Mouse (Mus musculus): ENCODE results near the gene Bbs7.

Bbs7 gene

DNA sequence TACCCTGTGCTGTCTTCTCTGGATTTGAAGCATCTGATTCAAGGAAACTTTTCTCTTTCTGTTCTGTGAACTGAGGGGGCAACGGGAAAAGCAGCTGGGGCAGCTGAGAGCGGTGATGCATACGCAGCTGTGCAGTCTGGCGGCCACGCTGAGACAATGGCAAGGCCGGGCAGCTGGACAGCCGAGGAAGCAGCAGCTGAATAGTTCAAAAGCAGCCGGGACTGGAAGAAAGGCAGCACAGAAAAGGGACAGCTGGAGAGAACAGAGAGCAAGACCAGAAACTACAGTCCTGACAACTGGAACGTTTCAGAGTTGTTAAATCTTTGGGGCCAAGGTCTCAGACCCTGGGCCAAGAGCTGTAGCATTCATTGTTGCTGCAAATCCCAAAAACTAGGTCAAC is 61.9 kb downstream of the Bbs7 start:
- DNase-seq: no peak

DNA sequence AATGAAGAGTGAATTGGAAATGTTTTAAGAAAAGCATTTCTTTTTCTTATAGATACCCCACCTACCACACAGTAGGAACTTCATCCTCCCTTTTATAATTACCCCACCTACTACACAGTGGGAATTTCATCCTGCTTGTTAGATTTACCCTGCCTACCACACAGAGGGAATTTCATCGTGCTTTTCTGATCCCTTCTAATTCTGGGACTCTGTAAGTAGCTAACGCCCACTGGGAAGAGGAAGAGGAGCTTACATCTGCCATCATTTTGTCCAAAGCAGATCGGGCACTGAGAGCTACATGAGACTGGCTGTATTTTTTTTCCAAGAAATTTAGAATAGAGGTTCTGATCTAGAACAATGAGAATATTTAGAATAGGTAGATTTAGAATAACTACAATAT is 68.3 kb downstream of the Bbs7 start:
- DNase-seq: no peak

DNA sequence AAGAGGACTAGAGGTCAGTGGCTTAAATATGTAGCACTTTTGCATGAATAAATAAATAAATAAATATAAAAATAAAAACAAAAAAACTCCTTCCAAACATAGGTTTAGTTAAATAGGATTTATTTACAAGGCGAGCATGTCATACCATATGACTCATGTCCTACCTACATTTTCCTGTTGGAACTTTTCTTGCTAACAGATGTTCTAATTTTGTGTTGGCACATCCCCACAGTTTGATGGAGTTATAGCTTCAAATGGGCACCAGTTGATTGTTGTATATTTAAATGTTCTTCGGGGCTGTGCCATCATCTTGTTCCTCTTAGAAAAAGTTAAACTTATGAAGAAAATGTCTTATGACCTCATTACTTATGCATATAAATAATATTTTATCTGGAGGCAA is 71.9 kb downstream of the Bbs7 start:
- no peak for DNase-seq

DNA sequence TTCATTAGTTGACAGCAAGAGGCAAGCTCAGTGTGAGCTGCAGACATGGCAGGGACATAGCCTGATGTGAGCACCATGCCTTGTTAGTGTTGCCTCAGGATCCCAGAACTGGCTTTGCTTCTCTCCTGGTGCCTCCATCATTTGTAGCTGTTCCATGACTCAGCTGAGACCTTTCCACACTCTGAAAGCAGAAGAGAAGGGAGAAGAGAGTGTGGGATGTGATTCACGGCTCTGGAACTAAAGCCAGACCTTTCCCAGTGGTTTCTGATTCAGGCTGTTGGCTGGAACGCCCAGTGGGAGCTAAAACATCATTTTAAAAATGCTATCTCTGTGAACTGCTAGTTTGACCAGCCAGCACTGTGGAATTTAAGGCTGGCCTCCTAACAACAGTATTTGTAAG is 72.5 kb downstream of the Bbs7 start:
- DNase-seq: no peak

DNA sequence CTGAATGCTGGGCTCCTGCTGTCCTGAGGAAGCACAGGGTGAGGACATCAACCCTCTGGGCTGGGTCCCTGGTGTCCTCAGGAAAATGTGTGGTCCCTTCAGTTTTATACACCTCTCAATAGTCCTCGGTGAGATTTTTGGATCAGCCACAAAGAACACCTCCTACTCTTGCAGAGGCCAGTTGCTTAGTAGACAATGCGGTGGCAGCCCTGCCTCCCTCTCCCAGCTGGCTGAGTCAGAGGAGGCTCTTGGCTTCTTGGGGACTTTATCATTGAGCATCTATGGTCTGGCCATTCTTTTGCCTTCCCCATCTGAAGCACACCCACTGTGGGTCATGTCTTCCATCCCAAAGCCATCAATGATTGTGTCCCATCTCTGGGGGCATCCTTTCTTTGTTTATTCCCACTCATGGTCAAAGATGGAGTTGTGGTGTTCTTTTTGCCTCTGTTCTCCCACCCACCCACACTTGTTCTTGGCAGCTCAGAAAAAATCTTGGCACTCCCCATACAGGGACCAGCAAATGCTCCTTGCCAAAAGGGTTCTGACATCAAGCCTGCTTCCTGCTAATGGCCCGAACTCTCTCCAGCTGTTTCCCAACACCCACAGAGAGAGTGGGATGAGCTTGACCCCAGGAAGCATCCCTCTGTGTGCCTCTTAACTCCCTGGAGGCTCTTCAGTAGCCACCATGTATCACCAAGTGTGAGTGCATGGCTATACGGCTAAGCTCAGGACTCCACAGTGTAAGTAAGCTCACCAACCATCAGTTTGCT is 75.4 kb downstream of the Bbs7 start:
- DNase-seq: no peak

DNA sequence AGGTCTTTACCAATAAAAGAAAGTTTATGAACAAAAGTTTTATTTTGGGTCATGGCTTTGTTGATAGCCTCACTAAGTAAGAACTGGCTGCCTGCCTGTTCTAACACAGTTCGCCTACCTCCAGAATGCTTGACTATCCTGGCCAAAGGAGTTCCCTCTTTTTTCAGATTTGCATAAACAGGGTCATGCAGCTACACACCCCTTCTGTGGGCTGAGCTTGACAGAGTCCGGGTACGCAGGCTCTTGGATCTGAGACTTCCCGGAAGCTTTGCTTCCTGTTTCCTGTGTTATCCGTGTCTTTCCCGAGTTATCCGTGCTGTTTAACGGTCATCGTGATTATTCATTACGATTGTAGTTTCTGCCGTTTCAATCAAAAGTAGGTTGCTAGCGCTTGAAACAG is 77.2 kb downstream of the Bbs7 start:
- no peak for DNase-seq

DNA sequence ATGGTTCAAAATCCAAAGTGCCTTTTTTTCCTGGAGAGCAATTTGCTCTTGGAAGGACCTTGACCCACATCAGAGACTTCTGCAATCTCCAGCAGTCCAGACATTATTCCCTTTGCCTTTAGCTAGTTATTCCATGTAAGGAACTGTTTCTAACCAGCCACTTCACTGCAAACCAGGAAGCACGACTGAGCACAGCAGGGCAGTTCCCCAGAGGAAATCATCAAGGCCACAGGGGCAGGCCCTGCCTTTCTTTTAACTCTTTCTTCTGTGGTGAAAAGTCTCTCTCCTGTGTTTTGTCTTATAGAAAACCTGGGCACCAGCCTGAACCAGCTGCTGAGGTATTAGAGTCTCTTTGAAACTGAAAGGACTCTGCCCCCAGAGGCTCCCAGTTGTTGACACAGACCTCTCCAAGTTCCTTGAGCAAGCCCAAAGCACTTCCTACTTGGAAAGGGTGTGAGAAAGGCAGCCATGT is 80.0 kb downstream of the Bbs7 start:
- no peak for DNase-seq

DNA sequence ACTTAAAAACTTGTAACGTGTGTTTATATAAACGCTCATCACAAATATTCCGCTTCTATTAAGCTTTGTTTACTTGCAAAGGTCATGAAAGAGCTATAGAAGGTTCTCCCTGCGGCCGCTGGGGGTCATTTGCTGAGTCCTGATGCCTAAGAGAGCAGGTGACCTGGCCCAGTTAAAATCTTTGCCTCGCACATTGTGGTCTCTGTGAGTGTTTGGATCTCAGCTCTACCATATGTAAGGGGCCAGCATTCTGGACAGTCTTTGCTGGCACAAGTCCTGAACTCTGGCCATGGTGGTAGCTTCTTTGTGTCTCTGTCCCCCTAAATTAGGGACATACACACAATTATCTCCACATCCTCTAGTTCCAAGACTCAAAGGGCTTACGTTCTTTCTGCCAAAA is 80.5 kb downstream of the Bbs7 start:
- no peak for DNase-seq

DNA sequence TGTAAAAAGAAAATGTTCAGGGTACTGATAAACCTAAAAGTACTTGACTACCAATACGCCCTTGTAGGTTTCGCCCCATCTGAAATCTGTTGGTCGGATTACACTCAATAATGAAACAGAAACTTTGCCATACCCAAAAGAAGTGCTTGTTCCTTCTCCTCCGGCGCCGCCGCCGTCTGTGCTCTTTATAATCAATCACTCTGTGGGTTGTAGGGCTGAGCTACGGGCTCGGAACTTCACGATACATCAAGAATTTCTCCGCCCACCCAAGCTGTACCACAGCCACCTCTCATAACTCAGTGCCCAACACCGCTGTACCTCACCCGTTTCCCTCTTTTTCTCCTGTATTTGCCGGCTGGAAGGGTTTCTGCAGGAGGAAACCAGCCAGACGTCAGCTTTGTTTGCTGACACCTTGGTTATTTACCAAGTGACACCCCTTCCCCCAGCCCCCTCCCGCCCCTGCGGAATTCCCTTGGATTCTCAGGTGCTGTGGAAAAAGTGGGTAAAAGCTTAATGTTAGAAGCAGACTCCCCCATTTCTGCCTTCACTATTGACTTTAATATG is 81.2 kb downstream of the Bbs7 start:
- no peak for DNase-seq

DNA sequence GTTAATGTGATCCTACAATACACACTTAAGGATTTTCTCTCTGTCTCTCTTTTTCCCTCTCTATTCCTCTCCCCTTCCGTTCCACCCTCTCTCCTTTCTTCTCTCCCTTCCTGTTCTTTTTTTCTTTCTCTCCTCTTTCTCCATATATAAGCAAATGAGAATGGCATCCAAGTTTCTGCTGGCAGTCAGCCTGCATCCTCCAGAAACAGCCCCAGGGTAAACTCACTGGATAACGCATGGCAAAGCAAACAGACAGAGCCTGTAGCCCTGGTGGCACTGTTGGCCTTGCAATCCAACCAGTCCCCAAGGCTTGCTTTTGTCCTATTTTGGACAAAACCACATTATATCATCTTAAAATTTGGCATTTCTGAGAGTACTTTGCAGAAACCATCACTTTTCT is 82.0 kb downstream of the Bbs7 start:
- DNase-seq: no peak

DNA sequence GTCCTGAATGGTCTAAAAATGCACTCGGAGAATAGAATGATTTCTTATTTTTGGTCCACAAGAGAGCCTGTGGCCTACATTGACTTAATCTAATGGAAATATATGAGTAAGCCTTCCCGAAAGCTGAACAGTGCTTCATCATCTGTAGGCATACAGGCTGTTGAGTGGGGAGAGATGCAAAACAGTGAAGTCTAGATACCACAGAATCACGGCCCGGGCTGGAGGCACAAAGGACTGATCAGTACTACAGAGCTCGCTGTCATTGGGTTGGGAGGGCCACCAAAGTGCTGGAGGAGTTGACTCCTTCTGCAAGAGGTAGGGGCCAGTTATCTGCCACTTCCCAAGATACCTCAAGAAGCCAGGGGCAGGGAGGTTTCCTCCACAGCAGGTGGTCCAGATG is 82.5 kb downstream of the Bbs7 start:
- DNase-seq: no peak

DNA sequence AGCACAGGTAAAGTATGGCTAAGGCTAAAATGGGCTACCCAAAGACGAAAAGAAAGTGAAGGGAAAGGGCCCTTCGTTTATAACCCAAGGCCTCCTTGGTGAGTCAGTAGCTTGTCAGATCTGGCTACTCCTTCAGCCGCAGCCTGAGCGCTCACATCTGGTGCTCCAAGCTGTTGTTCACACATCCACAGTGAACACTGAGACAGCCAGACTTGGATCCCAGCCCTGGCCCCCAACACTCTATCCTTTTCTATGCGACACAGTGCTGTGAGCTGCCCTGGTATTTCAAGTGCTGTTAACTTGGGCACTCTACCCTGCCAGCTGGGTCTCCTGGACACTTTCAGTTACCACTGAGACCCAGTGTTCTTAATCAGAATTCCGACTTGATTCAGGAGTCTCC is 82.9 kb downstream of the Bbs7 start:
- DNase-seq: no peak

DNA sequence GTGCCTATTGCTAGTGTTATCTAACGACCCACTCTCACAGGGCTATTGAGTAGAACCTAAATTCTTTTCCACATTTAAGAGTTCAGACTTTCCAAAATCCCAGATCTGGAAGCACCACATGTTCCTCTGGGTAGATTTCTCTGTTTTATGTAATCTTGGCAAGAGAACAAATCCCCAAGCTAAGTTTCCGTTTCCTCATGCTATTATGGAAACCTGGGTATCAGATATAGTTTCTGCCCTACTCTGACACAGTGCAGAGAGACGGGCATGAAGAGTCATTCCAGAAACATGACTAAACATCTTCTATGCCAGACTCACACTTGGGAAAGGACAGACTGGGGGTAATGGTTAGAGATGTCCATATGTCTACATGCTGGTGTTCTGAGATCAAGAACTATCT is 88.8 kb downstream of the Bbs7 start:
- no peak for DNase-seq
